Mouse (Mus musculus): ENCODE results near the gene Padi6. TPM values are rescaled to one million over a fixed set of nuclear protein-coding genes. Genes with fewer than 3 reads are reported as not detected.
A peak's percentile ranks its signal among the peaks of the same experiment; 100 is the strongest.

The Padi6 gene
- polyA plus RNA-seq, 1 experiment from 2014 or later = not detected

- H3K4me3 ChIP-seq (ENCODE audit: low read depth, low read length) = no peak overlapping the region
- no peaks in the 10 kb centered on the region; the same call in 1 of the 2 replicates for H3K4me1 ChIP-seq (ENCODE audit: control insufficient read depth, insufficient read depth, low read length)
- no peaks in the 10 kb centered on the region for H3K9me3 ChIP-seq (ENCODE audit: control insufficient read depth, low read length)
- no peak overlapping the region for H3K9ac ChIP-seq (ENCODE audit: low read length)
- no peaks in the 10 kb centered on the region for H3K36me3 ChIP-seq (ENCODE audit: control insufficient read depth, insufficient read depth, low read length)
- no peaks in the 10 kb centered on the region for H3K27me3 ChIP-seq (ENCODE audit: control insufficient read depth, insufficient read depth, low read length)
- no peak for DNase-seq (ENCODE audit: low spot score, missing footprints)
- ATAC-seq (ENCODE audit: low FRiP score) = no peak
- no peak overlapping the region for H3K4me2 ChIP-seq
- H3K27ac ChIP-seq (ENCODE audit: low read depth, low read length) = no peak overlapping the region
- 89% methylated on average over 3 of the region's 3 CpGs for WGBS
These were observed 23.5 kb upstream of the Padi6 start for GRCm38 (mm10) chr4:140765936-140766335.

GRCm38 (mm10) chr4:140763158-140763557 is 20.7 kb upstream of the Padi6 start:
- no peak overlapping the region for H3K4me2 ChIP-seq
- H3K27ac ChIP-seq (ENCODE audit: low read depth, low read length) = no peak overlapping the region
- peaks cover 1% of the 10 kb centered on the region; the same call in 1 of the 2 replicates for H3K4me1 ChIP-seq (ENCODE audit: control insufficient read depth, insufficient read depth, low read length)
- WGBS = 14% methylated on average over 9 of the region's 9 CpGs
- no peaks in the 10 kb centered on the region for H3K36me3 ChIP-seq (ENCODE audit: control insufficient read depth, insufficient read depth, low read length)
- ATAC-seq (ENCODE audit: low FRiP score) = peak; percentile 46; the same call in 1 of the 2 replicates
- no peaks in the 10 kb centered on the region for H3K27me3 ChIP-seq (ENCODE audit: control insufficient read depth, insufficient read depth, low read length)
- H3K9ac ChIP-seq (ENCODE audit: low read length) = no peak overlapping the region
- peak; percentile 91 for DNase-seq (ENCODE audit: low spot score, missing footprints)
- H3K4me3 ChIP-seq (ENCODE audit: low read depth, low read length) = no peak overlapping the region
- no peaks in the 10 kb centered on the region for H3K9me3 ChIP-seq (ENCODE audit: control insufficient read depth, low read length)

GRCm38 (mm10) chr4:140761601-140762000 is 19.2 kb upstream of the Padi6 start:
- Histone ChIP-seq H3K9me3 (ENCODE audit: control insufficient read depth, low read length) (no peaks in the 10 kb centered on the region), H3K4me3 (ENCODE audit: low read depth, low read length) (no peak overlapping the region), H3K4me2 (no peak overlapping the region), H3K4me1 (ENCODE audit: control insufficient read depth, insufficient read depth, low read length) (peaks cover 7% of the 10 kb centered on the region), H3K36me3 (ENCODE audit: control insufficient read depth, insufficient read depth, low read length) (no peaks in the 10 kb centered on the region), H3K27ac (ENCODE audit: low read depth, low read length) (no peak overlapping the region), H3K9ac (ENCODE audit: low read length) (no peak overlapping the region), H3K27me3 (ENCODE audit: control insufficient read depth, insufficient read depth, low read length) (no peaks in the 10 kb centered on the region)
- ATAC-seq (ENCODE audit: low FRiP score) = no peak
- DNase-seq (ENCODE audit: low spot score, missing footprints) = no peak
- WGBS = 88% methylated on average over 7 of the region's 7 CpGs

- ATAC-seq (ENCODE audit: low FRiP score) = no peak
- Histone ChIP-seq H3K4me3 (ENCODE audit: low read depth, low read length) (no peak overlapping the region), H3K4me2 (no peak overlapping the region), H3K27me3 (ENCODE audit: control insufficient read depth, insufficient read depth, low read length) (no peaks in the 10 kb centered on the region), H3K9me3 (ENCODE audit: control insufficient read depth, low read length) (no peaks in the 10 kb centered on the region), H3K27ac (ENCODE audit: low read depth, low read length) (no peak overlapping the region), H3K9ac (ENCODE audit: low read length) (no peak overlapping the region), H3K36me3 (ENCODE audit: control insufficient read depth, insufficient read depth, low read length) (no peaks in the 10 kb centered on the region), H3K4me1 (ENCODE audit: control insufficient read depth, insufficient read depth, low read length) (peaks cover 7% of the 10 kb centered on the region)
- DNase-seq (ENCODE audit: low spot score, missing footprints) = no peak
- WGBS = 82% methylated on average over 3 of the region's 3 CpGs
These were observed 13.4 kb upstream of the Padi6 start for GRCm38 (mm10) chr4:140755811-140756210.

- WGBS = 69% methylated on average over 7 of the region's 7 CpGs
- H3K4me3 ChIP-seq (ENCODE audit: low read depth, low read length) = no peak overlapping the region
- DNase-seq (ENCODE audit: low spot score, missing footprints) (no peak), ATAC-seq (ENCODE audit: low FRiP score) (no peak)
- H3K9ac ChIP-seq (ENCODE audit: low read length) = no peak overlapping the region
- H3K4me1 ChIP-seq (ENCODE audit: control insufficient read depth, insufficient read depth, low read length) = peaks cover 7% of the 10 kb centered on the region
- H3K27me3 ChIP-seq (ENCODE audit: control insufficient read depth, insufficient read depth, low read length) = no peaks in the 10 kb centered on the region
- H3K36me3 ChIP-seq (ENCODE audit: control insufficient read depth, insufficient read depth, low read length) = no peaks in the 10 kb centered on the region
- no peak overlapping the region for H3K27ac ChIP-seq (ENCODE audit: low read depth, low read length)
- H3K9me3 ChIP-seq (ENCODE audit: control insufficient read depth, low read length) = no peaks in the 10 kb centered on the region
- no peak overlapping the region for H3K4me2 ChIP-seq
These were observed 10.9 kb upstream of the Padi6 start for GRCm38 (mm10) chr4:140753366-140753765.

- H3K4me1 ChIP-seq (ENCODE audit: control insufficient read depth, insufficient read depth, low read length) = no peaks in the 10 kb centered on the region
- H3K9ac ChIP-seq (ENCODE audit: low read length) = peak overlapping the region; percentile 36; the same call in 1 of the 2 replicates
- H3K36me3 ChIP-seq (ENCODE audit: control insufficient read depth, insufficient read depth, low read length) = no peaks in the 10 kb centered on the region
- ATAC-seq (ENCODE audit: low FRiP score) (peak; percentile 33; the same call in 1 of the 2 replicates), DNase-seq (ENCODE audit: low spot score, missing footprints) (peak; percentile 90)
- peak overlapping the region; percentile 14; the same call in 1 of the 2 replicates for H3K4me3 ChIP-seq (ENCODE audit: low read depth, low read length)
- H3K4me2 ChIP-seq = peak overlapping the region; percentile 46
- WGBS = 6% methylated on average over 19 of the region's 19 CpGs
- H3K27me3 ChIP-seq (ENCODE audit: control insufficient read depth, insufficient read depth, low read length) = no peaks in the 10 kb centered on the region
- H3K9me3 ChIP-seq (ENCODE audit: control insufficient read depth, low read length) = no peaks in the 10 kb centered on the region
- no peak overlapping the region for H3K27ac ChIP-seq (ENCODE audit: low read depth, low read length)
These were observed 7.9 kb upstream of the Padi6 start for GRCm38 (mm10) chr4:140750328-140750727.

- ATAC-seq (ENCODE audit: low FRiP score) (no peak), DNase-seq (ENCODE audit: low spot score, missing footprints) (no peak)
- Histone ChIP-seq H3K9ac (ENCODE audit: low read length) (no peak overlapping the region), H3K4me2 (no peak overlapping the region), H3K4me1 (ENCODE audit: control insufficient read depth, insufficient read depth, low read length) (peaks cover 3% of the 10 kb centered on the region; the same call in 1 of the 2 replicates), H3K27me3 (ENCODE audit: control insufficient read depth, insufficient read depth, low read length) (no peaks in the 10 kb centered on the region), H3K27ac (ENCODE audit: low read depth, low read length) (no peak overlapping the region), H3K36me3 (ENCODE audit: control insufficient read depth, insufficient read depth, low read length) (no peaks in the 10 kb centered on the region), H3K9me3 (ENCODE audit: control insufficient read depth, low read length) (no peaks in the 10 kb centered on the region), H3K4me3 (ENCODE audit: low read depth, low read length) (no peak overlapping the region)
- 30% methylated on average over 12 of the region's 12 CpGs for WGBS
These were observed 5.5 kb upstream of the Padi6 start for GRCm38 (mm10) chr4:140747978-140748377.

- 18% methylated on average over 3 of the region's 3 CpGs for WGBS
- H3K4me2 ChIP-seq = no peak overlapping the region
- no peak overlapping the region for H3K4me3 ChIP-seq (ENCODE audit: low read depth, low read length)
- no peaks in the 10 kb centered on the region for H3K36me3 ChIP-seq (ENCODE audit: control insufficient read depth, insufficient read depth, low read length)
- H3K4me1 ChIP-seq (ENCODE audit: control insufficient read depth, insufficient read depth, low read length) = peaks cover 5% of the 10 kb centered on the region; the same call in 1 of the 2 replicates
- H3K9me3 ChIP-seq (ENCODE audit: control insufficient read depth, low read length) = no peaks in the 10 kb centered on the region
- H3K9ac ChIP-seq (ENCODE audit: low read length) = no peak overlapping the region
- ATAC-seq (ENCODE audit: low FRiP score) = no peak
- no peaks in the 10 kb centered on the region for H3K27me3 ChIP-seq (ENCODE audit: control insufficient read depth, insufficient read depth, low read length)
- no peak overlapping the region for H3K27ac ChIP-seq (ENCODE audit: low read depth, low read length)
- DNase-seq (ENCODE audit: low spot score, missing footprints) = no peak
These were observed 2.2 kb upstream of the Padi6 start for GRCm38 (mm10) chr4:140744654-140745053.

- no peak overlapping the region for H3K27ac ChIP-seq (ENCODE audit: low read depth, low read length)
- no peaks in the 10 kb centered on the region for H3K36me3 ChIP-seq (ENCODE audit: control insufficient read depth, insufficient read depth, low read length)
- no peaks in the 10 kb centered on the region for H3K27me3 ChIP-seq (ENCODE audit: control insufficient read depth, insufficient read depth, low read length)
- H3K4me3 ChIP-seq (ENCODE audit: low read depth, low read length) = no peak overlapping the region
- H3K4me1 ChIP-seq (ENCODE audit: control insufficient read depth, insufficient read depth, low read length) = peaks cover 5% of the 10 kb centered on the region; the same call in 1 of the 2 replicates
- DNase-seq (ENCODE audit: low spot score, missing footprints) (no peak), ATAC-seq (ENCODE audit: low FRiP score) (no peak; the same call in 1 of the 2 replicates)
- WGBS = 62% methylated on average over 4 of the region's 4 CpGs
- H3K4me2 ChIP-seq = no peak overlapping the region
- no peaks in the 10 kb centered on the region for H3K9me3 ChIP-seq (ENCODE audit: control insufficient read depth, low read length)
- no peak overlapping the region; the same call in 1 of the 2 replicates for H3K9ac ChIP-seq (ENCODE audit: low read length)
These were observed 643 bp upstream of the Padi6 start for GRCm38 (mm10) chr4:140743086-140743485.

Data from midbrain, embryonic 11.5 days (tissue).